Mouse (Mus musculus) MEL (cell line): ENCODE results near the gene Smim27. TPM values are rescaled to one million over a fixed set of nuclear protein-coding genes. Genes with fewer than 3 reads are reported as not detected.
A peak's percentile ranks its signal among the peaks of the same experiment; 100 is the strongest.

Experiments used
- DNase-seq: peaks from one replicate; pipeline ENCODE4 v3.0.0; 2011; ENCODE audit warnings: low read depth, low spot score
- H3K27ac ChIP-seq: 2 replicates; pipeline ENCODE4 v1.5.1; 2012; ENCODE audit warnings: low read depth, mild to moderate bottlenecking, control low read depth, low read length, moderate library complexity; ENCODE audit not compliant: control insufficient read depth
- H3K27me3 ChIP-seq, 2 experiments: fragments of 150-350 bp in 1 of 2; sonication (generic) in 1 of 2; 2 replicates each; pipeline ENCODE4 v1.6.1; 2012; ENCODE audit warnings: low read length in 2 of 2, mild to moderate bottlenecking in 2 of 2, improper control_type of control experiment in 1 of 2, moderate library complexity in 1 of 2; ENCODE audit not compliant: insufficient read depth in 2 of 2, control insufficient read depth in 1 of 2
- H3K36me3 ChIP-seq, 2 experiments: 2 replicates each; pipeline ENCODE4 v1.6.1; 2012 to 2014; ENCODE audit warnings: low read length in 2 of 2, improper control_type of control experiment in 1 of 2, inconsistent platforms in 1 of 2, mild to moderate bottlenecking in 1 of 2; ENCODE audit not compliant: insufficient read depth in 2 of 2, control insufficient read depth in 1 of 2
- H3K4me1 ChIP-seq, 2 experiments: fragments of 150-350 bp in 1 of 2; sonication (generic) in 1 of 2; 2 replicates each; pipeline ENCODE4 v1.6.1; 2012; ENCODE audit warnings: low read length in 2 of 2, improper control_type of control experiment in 1 of 2, mild to moderate bottlenecking in 1 of 2; ENCODE audit not compliant: insufficient read depth in 2 of 2, control insufficient read depth in 1 of 2
- H3K4me3 ChIP-seq, 2 experiments: fragments of 150-350 bp in 1 of 2; sonication (generic) in 1 of 2; 2 replicates each; pipeline ENCODE4 v1.5.1; 2012; ENCODE audit warnings: low read depth in 2 of 2, low read length in 2 of 2, mild to moderate bottlenecking in 2 of 2, moderate library complexity in 2 of 2, control low read depth in 1 of 2, improper control_type of control experiment in 1 of 2; ENCODE audit not compliant: control insufficient read depth in 1 of 2, insufficient read depth in 1 of 2
- H3K79me2 ChIP-seq: 2 replicates; pipeline ENCODE4 v1.6.1; 2012; ENCODE audit warnings: mild to moderate bottlenecking, low read length, moderate library complexity; ENCODE audit not compliant: control insufficient read depth, poor library complexity, insufficient read depth
- H3K9ac ChIP-seq: 2 replicates; pipeline ENCODE4 v1.6.1; 2012; ENCODE audit warnings: low read depth, mild to moderate bottlenecking, control low read depth, low read length, moderate library complexity; ENCODE audit not compliant: control insufficient read depth, poor library complexity, severe bottlenecking
- H3K9me3 ChIP-seq: fragments of 150-350 bp; sonication (generic); replicated peaks from 2 replicates; pipeline ENCODE4 v1.6.1; 2012; ENCODE audit warnings: mild to moderate bottlenecking, low read length, improper control_type of control experiment, moderate library complexity; ENCODE audit not compliant: insufficient read depth
- CHD2 ChIP-seq: IDR thresholded peaks from 2 replicates; pipeline ENCODE4 v1.6.1; 2011; ENCODE audit warnings: low read length, improper control_type of control experiment
- CTCF ChIP-seq, 3 experiments: IDR thresholded peaks in 2 of 3; conservative IDR thresholded peaks in 1 of 3; 2 replicates each; pipeline ENCODE4 v1.5.1; 2011 to 2012; ENCODE audit warnings: low read length in 3 of 3, low read depth in 2 of 3, mild to moderate bottlenecking in 2 of 3, improper control_type of control experiment in 1 of 3, inconsistent platforms in 1 of 3, mixed read lengths in 1 of 3, moderate library complexity in 1 of 3; ENCODE audit not compliant: control insufficient read depth in 1 of 3, insufficient read depth in 1 of 3, poor library complexity in 1 of 3, severe bottlenecking in 1 of 3
- ELF1 ChIP-seq: IDR thresholded peaks from 2 replicates; pipeline ENCODE4 v1.6.1; 2014; ENCODE audit warnings: low read depth, mild to moderate bottlenecking, inconsistent platforms, low read length, improper control_type of control experiment, moderate library complexity
- EP300 ChIP-seq, 2 experiments: IDR thresholded peaks; 2 replicates each; pipeline ENCODE4 v1.6.1; 2011; ENCODE audit warnings: improper control_type of control experiment in 2 of 2, low read length in 2 of 2, low read depth in 1 of 2, mild to moderate bottlenecking in 1 of 2
- GATA1 ChIP-seq: IDR thresholded peaks from 2 replicates; pipeline ENCODE4 v1.6.1; 2011; ENCODE audit warnings: low read depth, low read length, improper control_type of control experiment
- HCFC1 ChIP-seq: IDR thresholded peaks from 2 replicates; pipeline ENCODE4 v1.6.1; 2012; ENCODE audit warnings: low read depth, mild to moderate bottlenecking, inconsistent platforms, low read length, improper control_type of control experiment, moderate library complexity
- MAFK ChIP-seq: IDR thresholded peaks from 2 replicates; pipeline ENCODE4 v1.6.1; 2011; ENCODE audit warnings: low read depth, mild to moderate bottlenecking, low read length, improper control_type of control experiment, borderline replicate concordance
- MAX ChIP-seq: IDR thresholded peaks from 2 replicates; pipeline ENCODE4 v1.6.1; 2011; ENCODE audit warnings: low read length, improper control_type of control experiment
- MEF2A ChIP-seq: IDR thresholded peaks from 2 replicates; pipeline ENCODE4 v1.6.1; 2014; ENCODE audit warnings: low read depth, mild to moderate bottlenecking, inconsistent platforms, low read length, improper control_type of control experiment; ENCODE audit not compliant: poor library complexity, insufficient replicate concordance, severe bottlenecking; ENCODE audit errors: extremely low read depth
- MYB ChIP-seq: IDR thresholded peaks from 2 replicates; pipeline ENCODE4 v1.6.1; 2011; ENCODE audit warnings: mild to moderate bottlenecking, low read depth, low read length, improper control_type of control experiment
- POLR2AphosphoS2 ChIP-seq: IDR thresholded peaks from 2 replicates; pipeline ENCODE4 v1.6.1; 2011; ENCODE audit warnings: low read length, improper control_type of control experiment
- RCOR1 ChIP-seq: IDR thresholded peaks from 2 replicates; pipeline ENCODE4 v1.6.1; 2012; ENCODE audit warnings: low read depth, mild to moderate bottlenecking, inconsistent platforms, low read length, improper control_type of control experiment
- SIN3A ChIP-seq: IDR thresholded peaks from 2 replicates; pipeline ENCODE4 v1.6.1; 2012; ENCODE audit warnings: low read length, improper control_type of control experiment, inconsistent platforms
- TAL1 ChIP-seq: IDR thresholded peaks from 2 replicates; pipeline ENCODE4 v1.6.1; 2012; ENCODE audit warnings: mild to moderate bottlenecking, inconsistent platforms, low read length, moderate library complexity, mixed read lengths
- TBP ChIP-seq: IDR thresholded peaks from 2 replicates; pipeline ENCODE4 v1.8.0; 2011; ENCODE audit warnings: low read depth, low read length, improper control_type of control experiment
- UBTF ChIP-seq: IDR thresholded peaks from 2 replicates; pipeline ENCODE4 v1.6.1; 2012; ENCODE audit warnings: low read depth, mild to moderate bottlenecking, inconsistent platforms, low read length, improper control_type of control experiment, moderate library complexity, borderline replicate concordance; ENCODE audit not compliant: insufficient read depth
- USF2 ChIP-seq, 2 experiments: IDR thresholded peaks; 2 replicates each; pipeline ENCODE4 v1.6.1; 2011 to 2012; ENCODE audit warnings: improper control_type of control experiment in 2 of 2, low read length in 2 of 2, borderline replicate concordance in 1 of 2, inconsistent platforms in 1 of 2, low read depth in 1 of 2, mild to moderate bottlenecking in 1 of 2; ENCODE audit not compliant: insufficient read depth in 1 of 2
- ZKSCAN1 ChIP-seq: IDR thresholded peaks from 2 replicates; pipeline ENCODE4 v1.6.1; 2012; ENCODE audit warnings: low read depth, mild to moderate bottlenecking, inconsistent platforms, low read length, improper control_type of control experiment, moderate library complexity
- ZNF384 ChIP-seq: IDR thresholded peaks from 2 replicates; pipeline ENCODE4 v1.6.1; 2012; ENCODE audit warnings: low read depth, mild to moderate bottlenecking, inconsistent platforms, low read length, improper control_type of control experiment
- polyA plus RNA-seq, 2 experiments: library from polyadenylated mRNA; stranded (reverse) in 1 of 2; unstranded in 1 of 2; fragments of >175 nt in 1 of 2; fragments of >200 nt in 1 of 2; gene quantifications; 2 replicates each; pipeline versions ENCODE4 v1.2.1 to v1.2.4; 2012; ENCODE audit warnings: low replicate concordance in 2 of 2, low read depth in 1 of 2; ENCODE audit not compliant: insufficient read length in 2 of 2, insufficient read depth in 1 of 2, missing spikeins in 1 of 2
- total RNA-seq: library from RNA; depleted of rRNA; stranded (reverse); fragments of 300-350 nt; gene quantifications from 2 replicates; pipeline ENCODE4 v1.2.3, GENCODE M21; 2012

The Smim27 gene
- total and polyA plus RNA-seq, 3 experiments: 7.3 to 12.1 TPM; not detected in 1

- H3K27ac ChIP-seq: peak overlapping the region; percentile 59
- DNase-seq: peak; percentile 84
- peaks cover 0 to 10% of the 10 kb centered on the region in 2 experiments; a peak in 2 of 4 replicates for H3K36me3 ChIP-seq
These were observed 25.3 kb upstream of the Smim27 start for GRCm38 (mm10) chr4:40244035-40244434.

GRCm38 (mm10) chr4:40250984-40251383, 18.4 kb upstream of the Smim27 start:
- no peaks in the 10 kb centered on the region for H3K79me2 ChIP-seq
- DNase-seq: no peak
- no peak overlapping the region for H3K9ac ChIP-seq
- no peak overlapping the region for H3K4me3 ChIP-seq
- H3K36me3 ChIP-seq: no peaks in the 10 kb centered on the region; a peak in 1 of 4 replicates
- no peaks in the 10 kb centered on the region for H3K9me3 ChIP-seq
- H3K4me1 ChIP-seq: no peaks in the 10 kb centered on the region; a peak in 1 of 4 replicates
- TF ChIP-seq CTCF (IDR thresholded peaks at IDR 0.05 in 2 of 3, conservative IDR thresholded peaks at IDR 0.05 in 1 of 3; ENCODE audit: control insufficient read depth in 1 of 3, insufficient read depth in 1 of 3, low read depth in 2 of 3, low read length in 3 of 3, poor library complexity in 1 of 3, severe bottlenecking in 1 of 3) (no peak), EP300 (IDR thresholded peaks at IDR 0.05; ENCODE audit: low read depth in 1 of 2, low read length in 2 of 2) (no peak), TBP (no peak), USF2 (IDR thresholded peaks at IDR 0.05; ENCODE audit: borderline replicate concordance in 1 of 2, insufficient read depth in 1 of 2, low read depth in 1 of 2, low read length in 2 of 2) (no peak), GATA1 (no peak), MYB (no peak), MEF2A (no peak)
- H3K27ac ChIP-seq: no peak overlapping the region
- H3K27me3 ChIP-seq: no peaks in the 10 kb centered on the region

More at GRCm38 (mm10) chr4:40244035-40244434, 25.3 kb upstream of the Smim27 start:
- peak overlapping the region; percentile 75 for H3K9ac ChIP-seq
- H3K9me3 ChIP-seq: no peaks in the 10 kb centered on the region
- TF ChIP-seq HCFC1: no peak
- 0 out of 2 replicates have a peak, but pooled peaks have one; percentile 28 for TF ChIP-seq TBP
- TF ChIP-seq SIN3A: no peak
- TF ChIP-seq MAX: no peak
- TF ChIP-seq CHD2: no peak
- TF ChIP-seq MAFK: no peak
- 0 out of 2 replicates have a peak, but pooled peaks have one; percentile 12 for TF ChIP-seq ELF1
- TF ChIP-seq POLR2AphosphoS2: no peak
- TF ChIP-seq CTCF (IDR thresholded peaks at IDR 0.05 in 2 of 3, conservative IDR thresholded peaks at IDR 0.05 in 1 of 3; ENCODE audit: control insufficient read depth in 1 of 3, insufficient read depth in 1 of 3, low read depth in 2 of 3, low read length in 3 of 3, poor library complexity in 1 of 3, severe bottlenecking in 1 of 3): no peak
- no peak for TF ChIP-seq TAL1
- TF ChIP-seq ZKSCAN1: no peak
- no peak for TF ChIP-seq UBTF
- TF ChIP-seq RCOR1: no peak
- peak; percentile 69; the same call in 1 of the 2 replicates for TF ChIP-seq ZNF384
- peak overlapping the region; percentile 16 to 52; a peak in 3 of 4 replicates for H3K4me3 ChIP-seq
- no peaks in the 10 kb centered on the region for H3K79me2 ChIP-seq
- H3K27me3 ChIP-seq: no peaks in the 10 kb centered on the region
- peaks cover 0 to 6% of the 10 kb centered on the region in 2 experiments; a peak in 2 of 4 replicates for H3K4me1 ChIP-seq
